Mouse (Mus musculus): Measurements from ENCODE around the gene Heatr5a. TPM values are rescaled to one million over a fixed set of nuclear protein-coding genes. Genes with fewer than 3 reads are reported as not detected.

Heatr5a gene
- total RNA-seq, 2 experiments from 2014 or later = 8.6 to 8.8 TPM

GRCm38 (mm10) chr12:51896901-51897300 lies 74.2 kb downstream of the Heatr5a start:
- intact Hi-C loops (cut with DNase I) = no loop called here
- DNase-seq (ENCODE audit: extremely low spot score in 1 of 2, low spot score in 2 of 2) = no peak

GRCm38 (mm10) chr12:51888609-51889008 lies 82.5 kb downstream of the Heatr5a start:
- no peak for DNase-seq (ENCODE audit: extremely low spot score in 1 of 2, low spot score in 2 of 2)
- intact Hi-C loops (cut with DNase I) = no loop called here

DNA sequence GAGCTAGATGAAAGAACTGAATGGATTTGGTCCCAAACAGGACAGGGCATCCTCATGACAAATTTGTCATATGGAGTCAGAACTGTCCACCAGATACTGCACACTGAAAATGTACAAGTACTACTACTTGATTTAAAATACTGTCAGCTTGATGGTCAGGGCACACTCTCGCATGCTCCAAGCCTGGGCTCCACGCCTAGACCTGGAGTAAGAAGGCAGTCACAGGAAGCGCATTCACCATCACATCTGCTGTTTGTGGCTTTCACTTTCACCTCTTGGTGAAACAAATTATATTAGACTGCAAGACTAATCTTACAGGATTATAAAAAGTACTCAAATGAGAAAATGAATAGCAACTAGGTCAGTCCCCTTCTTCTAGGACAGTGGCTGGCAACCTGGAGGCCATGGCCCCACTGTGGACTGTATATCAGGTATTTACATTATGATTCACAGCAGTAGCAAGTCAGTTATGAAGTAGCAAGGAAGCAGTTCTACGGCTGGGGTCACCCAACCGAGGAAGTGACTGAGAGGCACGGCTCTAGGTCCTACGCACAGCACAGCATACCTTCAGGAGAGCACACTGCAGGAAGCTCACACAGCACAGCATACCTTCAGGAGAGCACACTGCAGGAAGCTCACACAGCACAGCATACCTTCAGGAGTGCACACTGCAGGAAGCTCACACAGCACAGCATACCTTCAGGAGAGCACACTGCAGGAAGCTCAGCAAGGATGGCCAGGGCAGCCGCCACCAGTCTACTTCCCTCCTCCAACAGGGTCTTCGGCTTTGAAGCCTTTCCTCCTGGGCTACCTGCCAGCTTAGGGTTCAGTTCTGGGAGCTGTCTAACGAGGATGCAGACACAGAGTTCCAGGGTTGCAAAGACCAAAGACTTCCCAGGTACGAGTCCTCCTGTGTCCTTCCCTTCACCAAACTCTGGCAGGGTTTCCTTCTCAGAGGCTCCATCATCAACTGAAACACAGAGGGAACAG lies 83.5 kb downstream of the Heatr5a start:
- DNase-seq (ENCODE audit: extremely low spot score in 1 of 2, low spot score in 2 of 2) = peak in 1 of 2 experiments; percentile 71
- intact Hi-C loops (cut with DNase I) = no loop called here

GRCm38 (mm10) chr12:51886369-51886768 lies 84.8 kb downstream of the Heatr5a start:
- intact Hi-C loops (cut with DNase I) = no loop called here
- DNase-seq (ENCODE audit: extremely low spot score in 1 of 2, low spot score in 2 of 2) = no peak

DNA sequence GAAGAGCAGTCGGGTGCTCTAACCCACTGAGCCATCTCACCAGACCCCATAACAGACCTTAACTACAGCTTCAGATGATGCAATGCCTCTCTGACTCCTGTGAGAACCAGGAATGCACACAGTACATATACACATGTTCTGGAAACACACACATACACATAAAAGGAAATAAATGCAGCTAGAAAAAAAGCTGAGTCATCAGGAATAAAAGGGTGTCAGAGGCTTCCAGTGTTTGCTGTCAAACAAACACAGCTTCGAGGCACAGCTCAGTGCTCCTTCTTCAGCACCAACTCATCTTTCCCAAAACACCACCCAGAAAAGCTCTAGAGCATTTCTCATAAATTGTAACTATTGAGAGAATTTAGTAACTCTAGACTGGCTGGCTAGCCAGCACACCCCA lies 86.3 kb downstream of the Heatr5a start:
- no peak for DNase-seq (ENCODE audit: extremely low spot score in 1 of 2, low spot score in 2 of 2)
- intact Hi-C loops (cut with DNase I) = no loop called here

- no peak for DNase-seq (ENCODE audit: extremely low spot score in 1 of 2, low spot score in 2 of 2)
- intact Hi-C loops (cut with DNase I) = no loop called here
Measured at GRCm38 (mm10) chr12:51883297-51883805, 87.8 kb downstream of the Heatr5a start.

DNA sequence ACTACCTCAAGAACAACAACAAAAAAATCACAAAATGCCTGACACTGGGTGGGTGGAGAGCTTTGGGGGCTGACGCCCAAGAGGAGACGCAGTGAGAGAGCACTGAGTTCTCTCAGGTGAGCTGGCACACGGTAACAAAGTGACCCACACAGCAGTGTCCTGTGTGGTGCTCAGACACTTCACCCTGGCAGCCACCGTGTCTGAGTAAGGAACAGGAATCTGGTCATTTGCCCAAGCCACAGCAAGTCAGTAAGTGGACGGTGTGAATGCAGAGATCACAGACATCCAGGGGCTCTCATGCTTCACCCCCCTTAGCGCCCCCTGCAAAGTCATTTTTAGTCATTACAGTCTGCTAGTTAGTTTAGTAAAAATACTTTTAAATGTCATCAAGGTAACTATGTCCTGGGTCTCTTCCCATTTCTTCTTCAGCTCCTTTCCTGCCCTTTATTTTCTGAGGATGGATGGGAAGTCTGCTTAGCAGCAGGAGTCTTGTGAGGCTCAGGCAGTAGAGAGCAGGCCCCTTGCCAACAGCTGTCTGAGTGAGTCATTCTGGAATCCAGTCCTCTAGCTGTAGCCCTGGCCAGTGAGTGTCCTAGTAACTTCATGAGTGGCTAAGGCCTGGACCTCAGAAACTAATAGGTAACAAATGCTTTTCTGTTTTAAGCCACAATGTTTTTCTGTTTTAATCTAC lies 88.4 kb downstream of the Heatr5a start:
- peak in 1 of 2 experiments; percentile 80 for DNase-seq (ENCODE audit: extremely low spot score in 1 of 2, low spot score in 2 of 2)
- intact Hi-C loops (cut with DNase I) = no loop called here

GRCm38 (mm10) chr12:51881775-51882174 lies 89.3 kb downstream of the Heatr5a start:
- intact Hi-C loops (cut with DNase I) = no loop called here

DNA sequence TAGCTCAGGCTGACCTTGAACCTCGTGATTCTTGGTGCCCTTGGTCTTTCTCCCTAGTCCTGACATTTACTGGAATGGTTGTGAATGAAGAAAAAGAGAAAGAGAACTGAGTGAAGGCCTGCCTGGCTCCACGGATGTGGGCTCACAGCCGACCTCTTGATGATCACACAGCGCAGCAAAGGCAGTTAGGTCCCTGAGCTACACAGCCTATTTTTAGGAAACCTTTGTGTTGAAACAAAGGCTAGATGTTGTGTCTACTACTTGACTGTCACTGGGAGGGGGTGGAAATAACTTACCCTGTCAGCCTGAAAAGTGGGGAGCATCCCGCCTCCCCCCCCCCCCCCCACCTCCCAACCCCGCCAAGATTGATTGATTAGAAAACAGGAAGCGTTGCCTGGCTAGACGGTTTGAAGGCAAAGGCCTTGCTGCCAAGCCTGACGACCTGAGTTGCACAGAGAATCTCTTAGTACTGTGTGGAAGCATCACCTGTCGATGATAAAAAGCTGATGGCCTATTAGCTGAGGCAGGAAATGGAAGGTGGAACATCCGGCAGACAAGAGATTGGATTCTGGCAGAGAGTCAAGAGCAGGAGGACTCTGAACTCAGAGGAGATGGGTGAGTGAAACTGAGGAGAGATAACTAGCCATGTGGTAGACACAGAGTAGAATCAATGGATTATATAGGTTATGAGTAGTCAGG lies 99.5 kb downstream of the Heatr5a start:
- DNase-seq (ENCODE audit: extremely low spot score in 1 of 2, low spot score in 2 of 2) = no peak
- intact Hi-C loops (cut with DNase I) = no loop called here

More at GRCm38 (mm10) chr12:51881775-51882174, 89.3 kb downstream of the Heatr5a start:
- DNase-seq (ENCODE audit: extremely low spot score in 1 of 2, low spot score in 2 of 2) = no peak

GRCm38 (mm10) chr12:51869511-51869910 lies 101.6 kb downstream of the Heatr5a start:
- intact Hi-C loops (cut with DNase I) = no loop called here
- no peak for DNase-seq (ENCODE audit: extremely low spot score in 1 of 2, low spot score in 2 of 2)

DNA sequence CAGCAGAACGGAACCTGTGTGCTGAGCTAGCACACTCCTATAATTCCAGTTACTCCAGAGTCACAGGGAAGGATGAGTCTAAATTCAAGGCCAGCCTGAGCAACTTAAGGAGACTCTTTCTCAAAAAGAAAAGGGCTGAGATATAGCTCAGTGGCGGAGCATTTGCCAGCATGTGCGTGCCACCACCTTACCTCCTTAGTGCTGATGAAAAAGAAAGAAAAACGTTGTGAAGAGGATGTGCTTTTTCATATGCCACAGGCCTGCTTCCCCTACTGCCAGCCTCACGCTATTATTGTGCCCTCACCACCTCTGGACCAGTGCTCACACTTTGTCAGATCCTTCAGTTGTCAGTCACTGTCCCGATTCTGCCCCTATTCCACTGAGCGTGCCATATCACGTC lies 104.0 kb downstream of the Heatr5a start:
- intact Hi-C loops (cut with DNase I) = no loop called here
- DNase-seq (ENCODE audit: extremely low spot score in 1 of 2, low spot score in 2 of 2) = no peak

- peak in 1 of 2 experiments; percentile 38 for DNase-seq (ENCODE audit: extremely low spot score in 1 of 2, low spot score in 2 of 2)
- intact Hi-C loops (cut with DNase I) = no loop called here
Measured at GRCm38 (mm10) chr12:51866226-51866910, 104.8 kb downstream of the Heatr5a start.

- peak in 1 of 2 experiments; percentile 58 for DNase-seq (ENCODE audit: extremely low spot score in 1 of 2, low spot score in 2 of 2)
- intact Hi-C loops (cut with DNase I) = no loop called here
Measured at GRCm38 (mm10) chr12:51865790-51866179, 105.3 kb downstream of the Heatr5a start.

GRCm38 (mm10) chr12:51865061-51865789 lies 105.9 kb downstream of the Heatr5a start:
- DNase-seq (ENCODE audit: extremely low spot score in 1 of 2, low spot score in 2 of 2) = no peak
- intact Hi-C loops (cut with DNase I) = no loop called here

GRCm38 (mm10) chr12:51863116-51864002 lies 107.8 kb downstream of the Heatr5a start:
- intact Hi-C loops (cut with DNase I) = no loop called here

DNA sequence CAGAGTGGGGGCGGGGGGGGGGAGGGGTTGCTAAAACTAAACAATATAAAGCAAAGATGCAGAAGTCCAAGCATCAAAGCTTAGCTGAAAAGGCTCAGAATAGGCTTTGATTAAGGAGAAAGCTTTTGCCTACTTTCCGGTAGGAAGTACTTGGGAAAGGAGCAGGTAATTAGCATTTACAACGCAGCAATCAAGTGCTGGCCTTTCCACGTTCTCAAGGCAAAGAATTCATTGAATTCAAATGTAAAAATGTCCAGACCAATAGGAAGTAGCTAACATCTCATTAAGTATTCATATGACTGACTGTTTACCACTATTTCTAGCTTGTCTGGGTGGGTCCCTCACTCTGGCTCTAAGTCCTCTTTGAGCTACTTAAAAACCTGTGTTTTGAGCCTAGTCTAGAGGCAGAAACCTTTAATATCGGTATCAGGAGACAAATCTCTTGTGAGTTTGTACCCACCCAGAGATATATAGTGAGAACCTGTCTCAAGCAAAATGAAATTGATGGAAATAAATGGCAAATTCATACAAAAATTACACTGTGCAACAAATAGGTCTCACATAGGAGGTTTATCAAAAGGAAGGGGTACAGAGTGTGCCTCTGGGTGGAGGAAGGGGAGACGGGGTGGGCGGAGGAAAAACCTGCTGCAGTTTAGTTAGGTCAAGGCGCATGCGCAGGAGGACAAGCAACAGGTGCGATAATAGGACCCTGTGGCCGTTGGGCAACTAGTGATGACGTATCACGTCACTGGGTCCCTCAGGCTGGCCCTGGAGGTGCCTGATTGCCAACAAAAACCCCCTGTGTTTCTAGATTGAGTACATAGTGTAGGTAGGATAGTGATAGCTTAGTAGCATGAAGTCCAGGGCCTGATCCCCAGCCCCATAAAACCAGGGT lies 112.7 kb downstream of the Heatr5a start:
- DNase-seq (ENCODE audit: extremely low spot score in 1 of 2, low spot score in 2 of 2) = no peak
- intact Hi-C loops (cut with DNase I) = no loop called here

More at GRCm38 (mm10) chr12:51863116-51864002, 107.8 kb downstream of the Heatr5a start:
- DNase-seq (ENCODE audit: extremely low spot score in 1 of 2, low spot score in 2 of 2) = no peak

All from left cerebral cortex, postnatal 10 days (tissue).